Mouse (Mus musculus) hindbrain, embryonic 15.5 days (tissue): ENCODE measurements at regions not wholly inside any gene's neighbourhood (a gene's known extent, or its start where the extent isn't known, plus 50 kb on each side); places are given as distances from the start of the nearest gene placed in this dataset.
A peak's percentile ranks its signal among the peaks of the same experiment; 100 is the strongest.

ENCODE experiments used
- ATAC-seq: fragments of 200-750 bp; cut with Nextera tagmentation; 2 replicates; pipeline ENCODE4 v1.8.0; 2017; ENCODE audit warnings: low read depth, moderate number of reproducible peaks, moderate TSS enrichment; ENCODE audit not compliant: low FRiP score
- H3K27ac ChIP-seq: fragments of 300-500 bp; sonication (generic); replicated peaks from 2 replicates; pipeline ENCODE4 v1.5.1; 2015; ENCODE audit warnings: mild to moderate bottlenecking, inconsistent platforms
- H3K27me3 ChIP-seq: fragments of 300-500 bp; sonication (generic); 2 replicates; pipeline ENCODE4 v1.6.1; 2015; ENCODE audit warnings: control low read depth, inconsistent platforms
- H3K36me3 ChIP-seq: fragments of 300-500 bp; sonication (generic); 2 replicates; pipeline ENCODE4 v1.6.1; 2015; ENCODE audit warnings: control low read depth, inconsistent platforms
- H3K4me1 ChIP-seq: fragments of 300-500 bp; sonication (generic); replicated peaks from 2 replicates; pipeline ENCODE4 v1.6.1; 2015; ENCODE audit warnings: control low read depth, inconsistent platforms
- H3K4me2 ChIP-seq: fragments of 300-500 bp; sonication (generic); 2 replicates; pipeline ENCODE4 v1.6.1; 2015; ENCODE audit warnings: moderate library complexity, mild to moderate bottlenecking, inconsistent platforms
- H3K4me3 ChIP-seq: fragments of 300-500 bp; sonication (generic); 2 replicates; pipeline ENCODE4 v1.5.1; 2015; ENCODE audit warnings: mild to moderate bottlenecking, inconsistent platforms
- H3K9ac ChIP-seq: fragments of 300-500 bp; sonication (generic); 2 replicates; pipeline ENCODE4 v1.6.1; 2015; ENCODE audit warnings: inconsistent platforms
- H3K9me3 ChIP-seq: fragments of 300-500 bp; sonication (generic); 2 replicates; pipeline ENCODE4 v1.6.1; 2016; ENCODE audit warnings: control low read depth, inconsistent platforms
- WGBS: fragments of 180-500 bp; shearing (Covaris S2); methylation state at CpG from one replicate; pipeline ENCODE4 v1.1.7; 2015; 5-methylcytosine and 5-hydroxymethylcytosine counted together

DNA sequence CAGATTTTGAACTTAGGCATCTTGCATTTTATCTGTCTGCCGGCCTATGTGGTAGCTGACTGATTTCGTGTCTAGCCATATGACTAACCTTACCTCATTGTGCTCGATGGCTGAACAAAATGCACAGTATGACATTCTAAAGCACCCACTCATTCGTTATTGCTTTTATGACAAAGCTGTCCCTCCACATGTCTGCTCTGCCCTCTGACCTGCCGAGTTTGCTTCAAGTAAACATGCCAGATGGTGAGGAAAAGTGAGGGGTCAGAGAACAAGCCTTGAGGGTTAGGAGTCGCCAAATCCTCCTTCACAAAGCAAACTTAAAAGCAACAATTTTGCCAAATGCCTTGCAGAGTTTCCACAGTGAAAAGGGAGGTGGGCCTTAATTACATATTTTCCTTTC is 196.0 kb upstream of the Elavl2 start:
- no peak overlapping the region for H3K4me3 ChIP-seq
- 62% methylated on average over 6 of the region's 6 CpGs for WGBS
- no peak overlapping the region for H3K27ac ChIP-seq
- no peaks in the 10 kb centered on the region for H3K9me3 ChIP-seq
- H3K36me3 ChIP-seq, result no peaks in the 10 kb centered on the region
- no peak overlapping the region for H3K9ac ChIP-seq
- H3K4me1 ChIP-seq, result no peaks in the 10 kb centered on the region
- H3K4me2 ChIP-seq, result no peak overlapping the region
- H3K27me3 ChIP-seq, result no peaks in the 10 kb centered on the region
- no peak for ATAC-seq

DNA sequence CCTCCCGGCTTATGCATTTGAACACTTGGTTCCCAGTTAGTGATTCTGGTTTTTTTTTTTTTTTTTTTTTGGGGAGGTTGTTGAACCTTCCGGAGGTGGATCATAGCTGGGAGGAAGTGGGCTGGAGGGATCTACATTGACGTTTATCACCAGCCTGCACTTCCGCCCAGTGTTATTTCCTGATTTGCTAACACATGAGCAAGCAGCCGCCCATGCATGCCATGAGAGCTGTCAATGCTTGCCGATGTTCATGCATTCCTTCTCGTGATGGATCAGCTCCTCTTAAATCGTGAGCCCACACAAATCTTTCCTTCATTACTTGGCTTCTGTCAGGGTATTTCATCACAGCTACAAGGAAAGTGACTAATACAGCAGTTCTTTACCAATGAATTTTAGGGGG is 195.2 kb upstream of the Elavl2 start:
- no peak overlapping the region for H3K27ac ChIP-seq
- H3K4me3 ChIP-seq, result no peak overlapping the region
- H3K36me3 ChIP-seq, result no peaks in the 10 kb centered on the region
- 51% methylated on average over 8 of the region's 8 CpGs for WGBS
- no peak overlapping the region for H3K4me2 ChIP-seq
- no peaks in the 10 kb centered on the region for H3K27me3 ChIP-seq
- H3K9me3 ChIP-seq, result no peaks in the 10 kb centered on the region
- no peaks in the 10 kb centered on the region for H3K4me1 ChIP-seq
- no peak for ATAC-seq
- no peak overlapping the region for H3K9ac ChIP-seq

- H3K27me3 ChIP-seq, result no peaks in the 10 kb centered on the region
- H3K9me3 ChIP-seq, result no peaks in the 10 kb centered on the region
- H3K36me3 ChIP-seq, result no peaks in the 10 kb centered on the region
- H3K27ac ChIP-seq, result no peak overlapping the region
- ATAC-seq, result no peak
- H3K9ac ChIP-seq, result no peak overlapping the region
- 71% methylated on average over 3 of the region's 3 CpGs for WGBS
- no peak overlapping the region for H3K4me2 ChIP-seq
- H3K4me3 ChIP-seq, result no peak overlapping the region
- no peaks in the 10 kb centered on the region for H3K4me1 ChIP-seq
These were observed 189.2 kb upstream of the Elavl2 start for GRCm38 (mm10) chr4:91589779-91590178.

- Histone ChIP-seq H3K4me1 (no peaks in the 10 kb centered on the region), H3K9me3 (no peaks in the 10 kb centered on the region), H3K27ac (no peak overlapping the region), H3K4me3 (no peak overlapping the region), H3K4me2 (no peak overlapping the region), H3K27me3 (no peaks in the 10 kb centered on the region), H3K9ac (no peak overlapping the region), H3K36me3 (no peaks in the 10 kb centered on the region)
- no peak for ATAC-seq
- WGBS, result 82% methylated on average over 1 of the region's 1 CpGs
These were observed 187.0 kb upstream of the Elavl2 start for GRCm38 (mm10) chr4:91587541-91588059.

DNA sequence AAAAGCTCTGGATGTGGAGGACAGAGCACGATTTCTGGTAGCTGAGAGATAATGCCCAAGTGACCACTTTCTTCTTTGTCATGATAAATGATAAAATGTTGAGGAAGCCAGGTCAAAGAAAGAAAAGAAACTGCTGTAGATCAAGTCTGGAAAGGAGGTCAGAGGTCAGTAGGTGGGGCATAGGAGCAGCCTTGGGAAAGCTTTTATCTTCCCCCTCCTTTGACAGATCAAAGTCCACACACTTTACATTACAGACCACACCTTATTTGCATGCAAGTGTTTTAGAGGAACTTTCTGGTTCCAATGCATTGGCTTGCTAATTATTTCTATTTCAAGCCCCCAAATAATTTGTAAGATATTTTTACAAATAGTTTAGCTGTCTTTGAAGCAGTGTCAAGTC is 182.4 kb upstream of the Elavl2 start:
- H3K36me3 ChIP-seq, result no peaks in the 10 kb centered on the region
- H3K27me3 ChIP-seq, result no peaks in the 10 kb centered on the region
- no peaks in the 10 kb centered on the region for H3K9me3 ChIP-seq
- 59% methylated on average over 1 of the region's 1 CpGs for WGBS
- H3K9ac ChIP-seq, result no peak overlapping the region
- no peak overlapping the region for H3K27ac ChIP-seq
- no peak for ATAC-seq
- H3K4me3 ChIP-seq, result no peak overlapping the region
- no peak overlapping the region for H3K4me2 ChIP-seq
- no peaks in the 10 kb centered on the region for H3K4me1 ChIP-seq

GRCm38 (mm10) chr4:91557452-91557851 is 156.9 kb upstream of the Elavl2 start:
- H3K9ac ChIP-seq, result no peak overlapping the region
- no peaks in the 10 kb centered on the region for H3K9me3 ChIP-seq
- H3K27me3 ChIP-seq, result no peaks in the 10 kb centered on the region
- no peak overlapping the region for H3K27ac ChIP-seq
- H3K4me3 ChIP-seq, result no peak overlapping the region
- no peak overlapping the region for H3K4me2 ChIP-seq
- no peaks in the 10 kb centered on the region for H3K4me1 ChIP-seq
- 0 out of 2 replicates have a peak, but pooled peaks have one; percentile 38 for ATAC-seq
- WGBS, result 15% methylated on average over 1 of the region's 1 CpGs
- H3K36me3 ChIP-seq, result no peaks in the 10 kb centered on the region

DNA sequence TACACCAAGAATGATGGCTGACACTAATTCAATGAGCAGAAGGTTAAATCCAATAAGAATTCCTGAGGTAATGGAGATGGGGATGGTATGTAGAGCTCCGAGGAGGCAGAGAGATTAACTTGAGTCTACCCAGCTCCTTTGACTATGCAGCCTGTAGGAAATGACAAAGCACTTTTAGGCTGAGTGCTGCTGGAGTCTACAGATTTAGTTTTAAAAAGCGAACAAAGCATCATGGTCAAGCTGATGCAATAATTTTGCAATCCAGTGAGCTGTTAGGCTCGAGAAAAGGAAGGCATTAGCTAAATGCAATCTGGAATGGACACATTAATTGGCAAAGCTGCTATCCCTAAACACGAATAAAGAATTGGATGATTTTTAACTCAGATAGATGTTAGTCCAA is 156.4 kb upstream of the Elavl2 start:
- Histone ChIP-seq H3K4me3 (no peak overlapping the region), H3K9ac (no peak overlapping the region), H3K4me2 (no peak overlapping the region), H3K27ac (no peak overlapping the region), H3K27me3 (no peaks in the 10 kb centered on the region), H3K4me1 (no peaks in the 10 kb centered on the region), H3K36me3 (no peaks in the 10 kb centered on the region), H3K9me3 (no peaks in the 10 kb centered on the region)
- WGBS, result 43% methylated on average over 4 of the region's 4 CpGs
- ATAC-seq, result no peak

- H3K36me3 ChIP-seq, result no peaks in the 10 kb centered on the region
- H3K27ac ChIP-seq, result no peak overlapping the region
- no peaks in the 10 kb centered on the region for H3K27me3 ChIP-seq
- no peaks in the 10 kb centered on the region for H3K9me3 ChIP-seq
- no peak overlapping the region for H3K9ac ChIP-seq
- H3K4me3 ChIP-seq, result no peak overlapping the region
- no peak for ATAC-seq
- H3K4me1 ChIP-seq, result no peaks in the 10 kb centered on the region
- no peak overlapping the region for H3K4me2 ChIP-seq
- 84% methylated on average over 4 of the region's 4 CpGs for WGBS
These were observed 123.8 kb upstream of the Elavl2 start for GRCm38 (mm10) chr4:91524367-91524766.

- Histone ChIP-seq H3K9ac (no peak overlapping the region), H3K36me3 (no peaks in the 10 kb centered on the region), H3K4me2 (no peak overlapping the region), H3K27ac (no peak overlapping the region), H3K4me3 (no peak overlapping the region), H3K4me1 (no peaks in the 10 kb centered on the region), H3K27me3 (no peaks in the 10 kb centered on the region), H3K9me3 (no peaks in the 10 kb centered on the region)
- WGBS, result 86% methylated on average over 1 of the region's 1 CpGs
- no peak for ATAC-seq
These were observed 111.0 kb upstream of the Elavl2 start for GRCm38 (mm10) chr4:91511543-91511942.

GRCm38 (mm10) chr4:91509937-91510336 is 109.4 kb upstream of the Elavl2 start:
- ATAC-seq, result no peak
- H3K4me2 ChIP-seq, result no peak overlapping the region
- no peaks in the 10 kb centered on the region for H3K9me3 ChIP-seq
- H3K4me3 ChIP-seq, result no peak overlapping the region
- H3K27ac ChIP-seq, result no peak overlapping the region
- no peaks in the 10 kb centered on the region for H3K4me1 ChIP-seq
- 91% methylated on average over 1 of the region's 1 CpGs for WGBS
- H3K36me3 ChIP-seq, result no peaks in the 10 kb centered on the region
- no peak overlapping the region for H3K9ac ChIP-seq
- H3K27me3 ChIP-seq, result no peaks in the 10 kb centered on the region

DNA sequence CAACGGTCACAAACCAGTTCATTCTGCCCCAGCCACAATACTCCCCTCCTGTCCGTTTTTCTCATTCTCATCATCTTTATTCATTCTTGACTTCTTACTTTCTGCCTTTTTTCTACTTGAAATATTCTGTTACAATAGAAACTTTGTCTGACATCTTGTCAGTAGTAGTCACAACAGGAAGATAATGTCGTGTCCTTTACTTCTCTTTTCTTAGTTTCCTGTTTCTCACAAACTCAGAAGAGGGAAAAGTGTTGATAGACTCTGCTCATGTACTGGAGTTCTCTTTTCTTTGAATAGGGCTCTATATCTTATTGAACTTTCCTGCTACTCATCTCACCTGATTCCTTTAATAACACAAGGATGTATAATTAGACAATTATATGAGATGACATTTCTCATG is 102.7 kb upstream of the Elavl2 start:
- Histone ChIP-seq H3K27me3 (no peaks in the 10 kb centered on the region), H3K9ac (no peak overlapping the region), H3K4me1 (no peaks in the 10 kb centered on the region), H3K36me3 (no peaks in the 10 kb centered on the region), H3K27ac (no peak overlapping the region), H3K4me2 (no peak overlapping the region), H3K4me3 (no peak overlapping the region), H3K9me3 (no peaks in the 10 kb centered on the region)
- WGBS, result 86% methylated on average over 3 of the region's 3 CpGs
- ATAC-seq, result no peak

- H3K9me3 ChIP-seq, result no peaks in the 10 kb centered on the region
- H3K27me3 ChIP-seq, result no peaks in the 10 kb centered on the region
- no peaks in the 10 kb centered on the region for H3K36me3 ChIP-seq
- no peak overlapping the region for H3K4me3 ChIP-seq
- ATAC-seq, result no peak
- H3K9ac ChIP-seq, result no peak overlapping the region
- H3K27ac ChIP-seq, result no peak overlapping the region
- 57% methylated on average over 3 of the region's 3 CpGs for WGBS
- H3K4me1 ChIP-seq, result no peaks in the 10 kb centered on the region
- no peak overlapping the region for H3K4me2 ChIP-seq
These were observed 81.4 kb upstream of the Elavl2 start for GRCm38 (mm10) chr4:91481863-91482475.
